Mouse (Mus musculus): ENCODE results near the gene Pla1a.

DNA sequence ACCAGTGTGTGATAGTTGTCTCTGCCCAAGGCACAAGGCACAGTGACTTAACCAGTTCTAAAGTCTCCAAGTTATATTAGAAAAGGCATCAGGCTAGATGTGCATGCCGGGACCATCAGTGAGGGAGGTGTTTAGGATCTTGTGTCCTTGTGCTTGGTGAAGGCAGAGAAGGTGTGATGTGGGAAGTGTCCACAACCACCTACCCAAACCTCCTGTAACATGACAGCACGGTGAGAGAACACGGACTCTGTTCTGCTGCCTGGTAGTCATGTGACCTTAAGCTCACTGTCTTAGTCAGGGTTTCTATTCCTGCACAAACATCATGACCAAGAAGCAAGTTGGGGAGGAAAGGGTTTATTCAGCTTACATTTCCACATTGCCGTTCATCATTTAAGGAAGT lies 66.7 kb downstream of the Pla1a start:
- TF ChIP-seq POLR2A (IDR thresholded peaks at IDR 0.05; ENCODE audit: borderline replicate concordance, control insufficient read depth, low read depth, low read length) (no peak), CTCF (IDR thresholded peaks at IDR 0.05; ENCODE audit: control insufficient read depth, insufficient read depth, low read length) (no peak)
